Comparison of ENCODE assay signal across 12 mouse cellular contexts in genomic region chr1:179609724-179610505, GRCm38 (mm10). TPM values are rescaled to one million over a fixed set of nuclear protein-coding genes. Genes with fewer than 3 reads are reported as not detected.
DNase-seq lines count a peak whose midpoint lies in the region; ATAC-seq lines count a peak whose summit lies in the region.
"Had no signal": no experiment of that assay in that cellular context is flagged by ENCODE, and none has a peak within 500 bp of the region (broad histone marks: within the 10 kb centered on the region; RNA-seq: fewer than 3 reads in every experiment).

No protein-coding gene starts in this region.

- no peak for DNase-seq in heart, embryonic 10.5 days (ENCODE audit: low spot score)
- peak; percentile 71 for DNase-seq in cerebellum, adult 9-11 months
- DNase-seq in spleen, postnatal 14 days (ENCODE audit: low spot score in 2 of 2) = no peak
- no peak for DNase-seq in right cerebral cortex, postnatal 10 days (ENCODE audit: low spot score in 2 of 2)
- DNase-seq: gastrocnemius, postnatal 36 days; lung, postnatal 14 days; spleen, adult 18-20 months had no signal

- WGBS in heart, embryonic 14.5 days = 47% methylated on average over 26 of the region's 26 CpGs
- WGBS in heart, embryonic 10.5 days = 48% methylated on average over 26 of the region's 26 CpGs
- 49% methylated on average over 26 of the region's 26 CpGs for WGBS in midbrain, embryonic 13.5 days
- WGBS in midbrain, embryonic 16.5 days = 48% methylated on average over 26 of the region's 26 CpGs
- 46% methylated on average over 26 of the region's 26 CpGs for WGBS in neural tube, embryonic 13.5 days

- H3K9ac ChIP-seq in heart, embryonic 14.5 days (ENCODE audit: low read length) = no peak overlapping the region
- H3K9ac ChIP-seq in midbrain, embryonic 13.5 days (replicated peaks) = 0 out of 2 replicates have a peak overlapping the region, but pooled peaks have one; percentile 33
- no peak overlapping the region for H3K9ac ChIP-seq in midbrain, embryonic 16.5 days (ENCODE audit: low read depth, low read length)
- peak overlapping the region; percentile 31; the same call in 1 of the 2 replicates for H3K9ac ChIP-seq in neural tube, embryonic 13.5 days

- no peak overlapping the region for H3K4me2 ChIP-seq in heart, embryonic 14.5 days (ENCODE audit: low read length)
- H3K4me2 ChIP-seq in midbrain, embryonic 13.5 days (replicated peaks) = no peak overlapping the region
- no peak overlapping the region for H3K4me2 ChIP-seq in midbrain, embryonic 16.5 days (ENCODE audit: low read length)
- H3K4me2 ChIP-seq in neural tube, embryonic 13.5 days = no peak overlapping the region
- H3K4me2 ChIP-seq: liver, embryonic 11.5 days had no signal

- H3K27me3 ChIP-seq in heart, embryonic 14.5 days (ENCODE audit: control insufficient read depth, insufficient read depth, low read length) = no peaks in the 10 kb centered on the region
- H3K27me3 ChIP-seq in heart, embryonic 10.5 days (ENCODE audit: insufficient read depth, poor library complexity, severe bottlenecking) = no peaks in the 10 kb centered on the region
- H3K27me3 ChIP-seq in midbrain, embryonic 13.5 days = no peaks in the 10 kb centered on the region
- H3K27me3 ChIP-seq in midbrain, embryonic 16.5 days (ENCODE audit: control insufficient read depth, insufficient read depth, low read depth, low read length) = no peaks in the 10 kb centered on the region
- H3K27me3 ChIP-seq in neural tube, embryonic 13.5 days = no peaks in the 10 kb centered on the region

- H3K27ac ChIP-seq in heart, embryonic 14.5 days (replicated peaks in 1 of 2; ENCODE audit: control insufficient read depth in 1 of 2, insufficient read depth in 1 of 2, low read depth in 2 of 2, low read length in 2 of 2) = no peak overlapping the region
- no peak overlapping the region for H3K27ac ChIP-seq in heart, embryonic 10.5 days
- H3K27ac ChIP-seq in midbrain, embryonic 13.5 days = no peak overlapping the region
- no peak overlapping the region for H3K27ac ChIP-seq in midbrain, embryonic 16.5 days (ENCODE audit: low read length)
- H3K27ac ChIP-seq in neural tube, embryonic 13.5 days (replicated peaks) = peak overlapping the region; percentile 72

- H3K4me1 ChIP-seq in heart, embryonic 14.5 days (ENCODE audit: control insufficient read depth in 2 of 2, insufficient read depth in 2 of 2, low read length in 2 of 2) = peaks cover 6 to 15% of the 10 kb centered on the region in 2 experiments
- peaks cover 30% of the 10 kb centered on the region for H3K4me1 ChIP-seq in heart, embryonic 10.5 days
- peaks cover 10% of the 10 kb centered on the region for H3K4me1 ChIP-seq in midbrain, embryonic 13.5 days (replicated peaks)
- no peaks in the 10 kb centered on the region for H3K4me1 ChIP-seq in midbrain, embryonic 16.5 days (ENCODE audit: control insufficient read depth, insufficient read depth, low read length)
- H3K4me1 ChIP-seq in neural tube, embryonic 13.5 days (replicated peaks) = peaks cover 21% of the 10 kb centered on the region

- H3K4me3 ChIP-seq in heart, embryonic 14.5 days (ENCODE audit: control insufficient read depth in 1 of 2, insufficient read depth in 1 of 2, low read depth in 1 of 2, low read length in 2 of 2) = no peak overlapping the region
- no peak overlapping the region; the same call in 1 of the 2 replicates for H3K4me3 ChIP-seq in heart, embryonic 10.5 days
- no peak overlapping the region for H3K4me3 ChIP-seq in midbrain, embryonic 13.5 days (replicated peaks)
- H3K4me3 ChIP-seq in midbrain, embryonic 16.5 days (ENCODE audit: low read depth, low read length) = no peak overlapping the region
- no peak overlapping the region for H3K4me3 ChIP-seq in neural tube, embryonic 13.5 days

- H3K9me3 ChIP-seq in heart, embryonic 14.5 days (ENCODE audit: control insufficient read depth, low read length) = no peaks in the 10 kb centered on the region
- no peaks in the 10 kb centered on the region for H3K9me3 ChIP-seq in heart, embryonic 10.5 days
- no peaks in the 10 kb centered on the region for H3K9me3 ChIP-seq in midbrain, embryonic 13.5 days
- no peaks in the 10 kb centered on the region for H3K9me3 ChIP-seq in midbrain, embryonic 16.5 days (replicated peaks; ENCODE audit: control insufficient read depth, low read length, poor library complexity, severe bottlenecking)
- no peaks in the 10 kb centered on the region for H3K9me3 ChIP-seq in neural tube, embryonic 13.5 days

- ATAC-seq in heart, embryonic 14.5 days (ENCODE audit: insufficient number of reproducible peaks, insufficient read depth, low FRiP score, low read depth) = 0 out of 2 replicates have a peak, but pooled peaks have one; percentile 25
- peak; percentile 50; the same call in 1 of the 2 replicates for ATAC-seq in midbrain, embryonic 13.5 days
- no peak for ATAC-seq in midbrain, embryonic 16.5 days
- 0 out of 2 replicates have a peak, but pooled peaks have one; percentile 24 for ATAC-seq in neural tube, embryonic 13.5 days (ENCODE audit: low read depth)

- H3K36me3 ChIP-seq in heart, embryonic 14.5 days (ENCODE audit: control insufficient read depth, insufficient read depth, low read length) = peaks cover 21% of the 10 kb centered on the region
- peaks cover 14% of the 10 kb centered on the region for H3K36me3 ChIP-seq in heart, embryonic 10.5 days
- H3K36me3 ChIP-seq in midbrain, embryonic 13.5 days = peaks cover 37% of the 10 kb centered on the region
- peaks cover 3% of the 10 kb centered on the region for H3K36me3 ChIP-seq in midbrain, embryonic 16.5 days (ENCODE audit: control insufficient read depth, insufficient read depth, low read length)
- peaks cover 35% of the 10 kb centered on the region for H3K36me3 ChIP-seq in neural tube, embryonic 13.5 days

RNA-seq across cellular contexts. Expression of gene Sccpdh, which starts 58.1 kb away (rescaled TPM):
- polyA plus RNA-seq in heart, embryonic 14.5 days (2014; fragmentation: Nextera tagmentation; extraction: Ambion mirVana) = 100 and 103 TPM in 2 replicates
- 84.4 and 91.4 TPM in 2 replicates for polyA plus RNA-seq in heart, embryonic 10.5 days (2016; fragmentation: Nextera tagmentation; extraction: Ambion mirVana)
- 114 and 126 TPM in 2 replicates for polyA plus RNA-seq in midbrain, embryonic 13.5 days (2015; fragmentation: Nextera tagmentation; extraction: Ambion mirVana)
- 172 and 179 TPM in 2 replicates for polyA plus RNA-seq in midbrain, embryonic 16.5 days (2015; fragmentation: Nextera tagmentation; extraction: Ambion mirVana)
- polyA plus RNA-seq in neural tube, embryonic 13.5 days (2015; fragmentation: Nextera tagmentation; extraction: Ambion mirVana) = 156 and 157 TPM in 2 replicates

Comparison
In these comparisons a context has a peak if more than half of its experiments do, and no peak if none do; other contexts are left out.
1. H3K9ac ChIP-seq: peak in midbrain, embryonic 13.5 days (single experiment) and neural tube, embryonic 13.5 days (single experiment); none in heart, embryonic 14.5 days (single experiment) and midbrain, embryonic 16.5 days (single experiment).